Mouse (Mus musculus) R1 (cell line): ENCODE results near the gene Fhdc1.
A peak's percentile ranks its signal among the peaks of the same experiment; 100 is the strongest.

Source experiments
- DNase-seq: peaks from one replicate; pipeline ENCODE4 v3.0.0-alpha.2; 2018; ENCODE audit warnings: low read depth, low spot score

Gene Fhdc1

DNA sequence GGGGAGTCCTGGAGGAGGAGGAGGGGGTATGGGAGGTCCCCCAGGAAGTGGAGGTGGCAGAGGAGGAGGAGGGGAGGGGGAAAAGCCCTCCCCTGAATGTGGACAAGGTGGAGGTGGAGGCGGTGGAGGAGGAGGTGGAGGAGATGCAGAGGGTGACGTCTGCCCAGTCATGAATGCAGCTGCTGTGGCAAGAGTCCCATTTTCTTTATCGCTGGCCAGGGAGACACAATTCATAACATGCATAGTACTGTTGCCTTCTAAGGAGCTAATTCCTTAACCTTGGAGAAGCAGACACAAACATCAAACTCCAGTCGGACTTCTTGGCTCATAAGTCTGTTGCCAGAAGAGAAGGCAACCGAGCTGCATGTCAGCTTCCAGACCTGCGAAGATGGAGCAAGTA, 5.8 kb downstream of the Fhdc1 start:
- DNase-seq, result no peak

DNA sequence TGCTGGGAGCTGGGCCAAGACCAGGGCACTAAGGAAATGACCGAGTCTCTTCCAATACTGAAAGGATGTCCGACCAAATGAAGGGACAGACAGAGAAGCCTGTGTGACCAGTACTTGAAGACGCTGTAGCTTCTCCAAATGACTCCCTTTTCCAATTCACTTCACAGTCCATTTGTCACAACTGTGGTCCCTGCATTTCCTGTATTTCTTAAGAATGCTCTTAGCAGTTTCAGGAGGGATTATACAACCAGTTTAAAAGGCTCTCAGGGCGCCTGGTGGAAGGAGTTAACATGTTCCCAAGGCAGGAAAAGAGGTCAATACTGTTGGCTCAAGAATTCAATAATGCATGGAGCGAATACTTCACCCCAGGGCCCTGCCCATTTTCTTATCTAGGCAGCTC, 7.3 kb downstream of the Fhdc1 start:
- no peak for DNase-seq

DNA sequence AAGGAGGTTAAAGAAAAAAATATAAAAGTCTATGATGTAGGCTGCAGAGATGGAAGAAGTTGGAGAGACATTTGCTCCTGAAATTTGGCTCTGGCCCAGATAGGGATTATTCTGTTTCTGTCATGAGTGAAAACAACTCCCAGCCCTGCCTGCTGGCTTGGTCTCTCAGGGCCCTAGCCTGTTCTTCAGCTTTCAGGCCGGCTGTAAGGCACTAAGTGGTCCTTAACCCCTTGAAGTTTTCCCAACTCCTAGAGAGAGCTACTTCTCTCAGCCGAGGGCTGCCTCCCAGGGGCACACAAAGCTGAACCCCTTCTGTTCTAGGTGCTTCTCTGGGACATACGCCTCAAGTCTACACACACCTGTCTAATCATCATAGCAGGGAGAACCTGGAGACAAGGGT, 7.7 kb downstream of the Fhdc1 start:
- no peak for DNase-seq

DNA sequence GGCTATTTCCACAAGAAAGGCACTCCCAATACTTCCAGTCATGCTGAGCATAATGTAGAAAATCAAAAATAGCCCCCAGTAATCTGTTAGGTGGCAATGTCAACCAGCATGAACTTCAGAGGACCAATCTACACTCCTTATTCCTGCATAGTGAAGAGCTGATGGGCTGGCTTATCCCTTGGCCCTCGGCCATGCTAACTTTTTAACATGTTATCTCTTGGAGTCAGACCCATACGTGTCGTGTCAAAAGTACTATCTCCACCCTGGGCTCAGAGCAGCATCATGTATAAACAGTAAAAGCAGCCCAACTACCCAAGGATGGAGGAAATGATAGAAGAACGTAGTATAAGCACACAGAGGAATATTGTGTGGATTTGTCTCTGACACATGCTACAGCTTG, 9.1 kb downstream of the Fhdc1 start:
- DNase-seq, result no peak

DNA sequence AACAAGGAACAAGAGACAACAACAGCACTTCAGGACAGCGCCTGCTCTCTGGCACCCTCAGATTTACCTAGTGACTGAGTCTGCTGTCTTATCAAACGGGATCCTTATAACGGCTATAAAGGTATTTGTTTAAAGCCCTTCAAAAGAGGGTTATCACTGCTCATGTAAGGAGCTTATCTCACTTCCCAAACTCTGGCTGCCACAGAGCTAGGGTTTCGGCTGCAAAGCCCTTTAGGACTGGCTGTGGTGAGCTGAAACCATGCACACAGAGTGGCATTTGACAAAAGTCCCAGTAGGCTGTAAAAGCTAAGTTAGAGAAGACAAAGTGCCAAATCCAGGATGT, 12.1 kb downstream of the Fhdc1 start:
- no peak for DNase-seq

DNA sequence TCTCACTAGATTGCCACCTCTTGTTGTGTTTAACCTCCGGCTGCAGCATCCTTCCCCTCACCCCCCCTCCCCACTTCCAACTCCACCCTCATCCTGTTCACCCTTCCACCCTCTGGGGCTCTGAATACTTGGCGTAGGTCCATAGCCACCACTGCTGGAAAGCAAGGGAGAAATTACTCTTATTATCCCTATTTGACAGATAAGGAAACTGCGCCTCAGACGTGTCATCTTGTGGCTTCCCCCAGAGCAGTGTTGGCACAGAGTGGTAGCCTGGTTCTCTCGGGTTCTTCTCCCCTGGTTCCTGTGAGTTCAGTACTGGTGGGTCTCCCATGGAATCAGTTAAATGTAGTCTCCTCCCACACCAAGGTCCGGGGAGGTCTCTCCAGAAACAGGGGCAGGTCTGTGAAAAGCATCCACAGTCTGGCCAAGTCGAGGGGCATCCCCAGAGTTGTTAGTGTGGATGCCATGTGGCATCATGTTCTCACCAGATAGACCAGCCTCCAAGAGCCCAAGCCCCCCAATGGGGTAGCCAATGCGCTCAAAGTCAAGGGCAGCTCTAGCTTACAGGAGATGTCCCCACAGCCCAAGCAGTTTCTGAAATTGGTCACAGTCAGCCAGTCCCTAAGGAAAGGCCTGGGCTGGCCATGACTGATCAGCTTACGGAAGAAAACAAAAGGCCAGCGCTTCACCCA, 12.7 kb downstream of the Fhdc1 start:
- DNase-seq, result no peak

DNA sequence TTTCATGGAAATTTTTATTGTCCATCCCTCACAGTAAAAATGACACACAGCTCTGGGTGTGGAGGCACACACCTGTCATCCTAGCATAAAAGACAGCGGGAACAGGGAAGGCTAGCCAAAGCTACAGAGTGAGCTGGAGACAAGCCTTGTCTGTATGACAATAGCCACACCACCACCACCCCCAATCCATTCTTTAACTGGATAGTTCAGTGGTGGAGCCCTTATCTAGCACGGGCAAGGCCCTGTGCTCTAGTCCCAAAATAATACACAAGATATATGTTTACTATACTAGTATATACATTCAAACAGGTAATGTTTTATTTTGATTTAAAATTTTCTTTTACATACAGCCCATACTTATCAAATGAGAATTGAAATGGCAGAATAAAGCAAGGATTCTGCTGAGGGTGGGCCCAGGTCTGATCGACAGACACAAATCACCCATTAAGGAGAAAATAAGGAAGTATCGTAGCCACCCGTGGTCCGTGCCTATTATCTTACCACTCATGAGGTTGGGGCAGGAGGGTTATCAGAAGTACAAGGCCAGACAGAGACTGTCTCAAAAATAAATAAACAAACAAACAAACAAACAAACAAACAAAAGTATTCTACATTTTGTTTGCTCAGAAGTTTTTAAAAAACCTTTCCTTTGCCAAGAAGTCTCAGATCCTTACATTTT, 14.3 kb downstream of the Fhdc1 start:
- no peak for DNase-seq

DNA sequence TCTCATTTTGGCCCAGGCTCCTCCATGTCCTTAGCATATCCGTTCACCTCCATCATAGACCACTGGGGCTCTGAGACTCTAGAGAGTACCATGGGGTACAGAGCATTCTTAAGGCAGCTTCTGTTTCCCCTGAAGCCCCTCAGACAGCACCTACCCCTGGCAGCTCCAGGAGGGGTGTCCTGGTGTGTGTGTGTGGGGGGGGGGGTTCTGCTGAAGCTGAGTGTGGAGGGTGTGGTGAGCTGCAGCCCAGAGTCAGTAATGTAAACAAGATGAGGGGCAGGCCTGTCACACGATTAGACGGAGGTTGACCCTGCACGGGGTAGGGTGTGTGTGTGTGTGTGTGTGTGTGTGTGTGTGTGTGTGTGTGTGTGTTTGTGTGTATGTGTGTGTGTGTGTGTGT, 18.5 kb downstream of the Fhdc1 start:
- DNase-seq, result no peak

DNA sequence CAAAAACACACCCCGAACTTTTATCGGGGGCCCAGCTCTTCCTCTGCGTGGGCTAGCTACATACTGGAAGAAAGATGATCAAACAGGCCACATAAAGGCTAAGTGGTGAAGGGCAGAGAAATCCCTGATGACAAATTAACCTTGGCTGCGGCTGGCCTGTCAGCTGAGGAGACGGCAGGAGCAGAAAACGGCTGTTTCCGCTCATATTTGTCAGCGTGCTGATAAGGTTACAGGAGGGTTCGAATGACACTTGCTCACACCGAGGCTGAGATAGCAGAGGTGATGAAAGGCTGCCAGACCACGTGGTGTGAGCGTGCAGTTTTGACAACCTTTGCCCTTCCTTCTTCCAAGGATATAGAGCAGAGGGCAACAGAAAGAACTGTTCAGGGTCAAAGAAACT, 19.3 kb downstream of the Fhdc1 start:
- DNase-seq, result no peak

DNA sequence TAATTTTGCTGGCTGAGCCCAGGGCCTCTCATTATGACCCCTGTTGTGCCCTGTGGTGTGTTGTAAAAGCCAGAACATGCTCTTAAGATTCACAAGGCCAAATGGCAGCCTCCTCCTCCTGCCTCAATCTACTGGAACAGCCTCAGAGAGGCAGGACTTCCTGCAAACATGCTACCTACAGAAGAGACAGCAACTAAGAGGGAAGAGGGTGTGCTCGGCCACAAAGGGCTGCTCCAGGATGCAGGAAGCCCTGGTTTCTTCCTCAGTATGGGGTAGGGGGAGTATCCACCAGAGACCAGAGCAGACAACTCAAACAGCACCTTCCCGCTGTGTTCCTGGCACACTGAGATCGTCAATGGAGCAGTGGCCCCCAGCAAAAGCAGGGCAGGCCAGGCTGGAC, 19.7 kb downstream of the Fhdc1 start:
- DNase-seq, result no peak

DNA sequence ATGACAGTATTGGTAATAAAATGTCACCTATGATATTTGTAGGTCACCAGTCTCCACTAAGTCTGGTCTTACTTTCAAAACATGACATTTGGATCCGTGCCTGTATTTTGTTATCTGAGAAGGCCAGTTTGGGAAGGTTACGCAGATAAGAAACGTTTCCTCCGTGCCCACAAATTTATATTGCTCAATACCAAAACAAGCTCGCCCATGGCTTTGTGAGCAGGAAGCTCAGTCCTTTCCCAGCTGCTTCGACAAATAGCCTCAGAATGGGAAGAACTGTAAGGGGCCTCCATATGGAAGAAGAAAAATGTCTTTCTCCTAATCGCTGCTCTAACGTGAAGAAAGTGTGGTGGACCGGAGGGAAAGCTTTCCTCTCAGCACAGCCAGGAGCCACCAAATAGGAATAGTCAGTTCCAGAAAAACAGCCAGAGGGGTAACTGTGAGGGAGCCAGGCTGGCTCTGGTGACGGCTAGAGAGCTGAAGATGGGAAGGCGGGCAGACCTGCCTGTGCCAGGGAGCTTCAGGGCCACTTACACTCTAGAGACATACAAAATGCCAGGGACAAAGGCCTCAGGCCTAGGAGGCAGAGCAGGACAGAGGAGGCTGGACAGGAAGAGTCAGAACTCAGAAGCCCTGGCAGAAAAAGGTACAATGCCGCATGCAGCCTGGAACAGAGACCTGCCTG, 24.4 kb downstream of the Fhdc1 start:
- no peak for DNase-seq

DNA sequence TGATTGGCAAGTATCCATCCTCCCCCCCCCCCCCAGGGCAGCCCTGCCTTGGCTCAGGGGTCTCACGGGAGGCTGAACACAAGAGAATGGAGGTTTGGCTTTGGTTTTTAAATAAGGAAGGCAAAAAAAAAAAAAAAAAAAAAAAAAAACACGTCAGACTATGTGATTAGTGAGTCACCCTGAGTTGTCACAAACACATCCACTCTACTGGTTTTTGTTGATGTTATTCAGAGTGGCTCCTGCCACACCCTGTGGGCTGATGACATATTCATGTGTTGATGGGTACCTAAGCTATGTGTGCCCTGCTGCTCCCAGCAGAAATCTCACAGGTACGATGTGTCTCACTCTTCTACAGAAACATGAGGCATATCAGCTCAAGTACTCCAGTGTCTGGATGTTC, 29.6 kb downstream of the Fhdc1 start:
- DNase-seq, result no peak

DNA sequence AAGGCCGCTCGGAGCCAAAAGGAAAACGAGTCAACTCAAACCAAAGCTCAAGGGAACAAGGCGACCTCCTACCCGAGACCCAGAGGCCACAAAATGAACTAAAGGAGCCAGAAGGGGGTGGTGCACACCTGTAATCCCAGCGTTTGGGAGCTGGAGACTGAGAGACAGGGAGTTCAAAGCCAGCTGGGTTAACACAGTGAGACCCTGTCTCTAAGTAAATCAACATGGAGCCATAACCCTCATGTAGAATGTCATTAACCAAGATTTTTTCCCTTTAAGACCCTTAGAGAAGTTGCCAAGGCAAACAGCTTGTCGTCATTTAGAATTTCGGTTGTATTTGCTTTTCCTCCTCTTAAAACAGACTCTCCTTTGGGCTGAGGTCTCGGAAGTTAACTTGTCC, 31.2 kb downstream of the Fhdc1 start:
- no peak for DNase-seq

DNA sequence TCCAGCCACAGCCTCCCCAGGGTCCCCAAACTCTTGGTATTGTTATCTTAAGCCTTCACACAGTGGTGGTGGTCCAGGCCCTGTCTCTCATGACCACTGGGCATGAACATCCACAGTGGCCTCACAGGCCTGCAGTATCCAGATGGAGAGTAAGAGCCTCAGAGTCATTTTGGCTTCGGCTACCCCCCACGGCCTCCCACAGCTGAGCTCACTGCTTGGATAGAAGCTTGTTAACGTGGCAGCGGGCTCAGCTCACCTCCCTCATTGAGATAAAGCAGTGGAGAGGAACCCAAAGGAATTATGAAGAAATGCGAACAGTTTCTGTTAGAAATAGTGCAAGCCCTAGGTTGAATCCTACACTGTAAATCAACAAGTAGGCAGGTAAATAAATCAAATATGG, 32.4 kb downstream of the Fhdc1 start:
- DNase-seq, result no peak

DNA sequence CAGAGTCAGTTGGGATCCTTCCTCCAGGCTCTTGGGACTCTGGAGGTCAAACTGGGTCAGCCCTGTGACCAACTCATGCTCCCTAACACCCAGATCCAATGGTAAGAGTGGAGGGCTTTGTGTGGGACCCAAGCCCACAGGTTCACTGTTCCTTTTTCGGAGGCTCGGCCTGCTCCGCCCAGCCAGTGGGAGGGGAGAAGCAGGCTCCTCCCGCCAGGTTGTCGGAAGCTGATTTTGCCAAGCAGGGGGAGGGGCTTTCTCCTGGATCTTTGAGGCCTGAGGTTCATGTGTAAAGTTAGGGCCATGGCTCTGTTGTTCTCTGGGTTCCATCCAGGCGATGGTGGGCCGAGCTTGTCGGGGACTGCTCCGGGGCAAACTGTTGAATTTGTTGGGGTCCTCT, 34.4 kb downstream of the Fhdc1 start:
- DNase-seq, result peak; percentile 86

DNA sequence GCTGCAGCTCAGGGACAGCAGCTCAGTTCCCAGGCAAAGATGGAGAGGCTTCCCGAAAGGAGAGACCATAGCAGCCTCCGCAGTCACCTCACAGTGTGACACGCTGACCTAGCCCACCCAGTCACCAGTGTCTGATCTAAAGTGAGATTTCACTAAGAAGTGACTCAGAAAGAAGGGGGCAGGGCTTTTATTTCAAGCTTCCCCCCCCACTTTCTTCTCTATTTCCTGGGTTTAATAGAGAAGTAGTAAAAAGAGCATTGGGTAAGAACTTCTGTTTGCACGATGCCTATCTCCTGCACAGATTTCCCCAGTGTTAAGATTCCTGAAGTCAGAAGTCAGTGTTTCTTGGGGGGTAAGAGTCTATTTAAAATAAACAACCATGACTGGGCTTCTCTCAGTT, 37.3 kb downstream of the Fhdc1 start:
- no peak for DNase-seq

DNA sequence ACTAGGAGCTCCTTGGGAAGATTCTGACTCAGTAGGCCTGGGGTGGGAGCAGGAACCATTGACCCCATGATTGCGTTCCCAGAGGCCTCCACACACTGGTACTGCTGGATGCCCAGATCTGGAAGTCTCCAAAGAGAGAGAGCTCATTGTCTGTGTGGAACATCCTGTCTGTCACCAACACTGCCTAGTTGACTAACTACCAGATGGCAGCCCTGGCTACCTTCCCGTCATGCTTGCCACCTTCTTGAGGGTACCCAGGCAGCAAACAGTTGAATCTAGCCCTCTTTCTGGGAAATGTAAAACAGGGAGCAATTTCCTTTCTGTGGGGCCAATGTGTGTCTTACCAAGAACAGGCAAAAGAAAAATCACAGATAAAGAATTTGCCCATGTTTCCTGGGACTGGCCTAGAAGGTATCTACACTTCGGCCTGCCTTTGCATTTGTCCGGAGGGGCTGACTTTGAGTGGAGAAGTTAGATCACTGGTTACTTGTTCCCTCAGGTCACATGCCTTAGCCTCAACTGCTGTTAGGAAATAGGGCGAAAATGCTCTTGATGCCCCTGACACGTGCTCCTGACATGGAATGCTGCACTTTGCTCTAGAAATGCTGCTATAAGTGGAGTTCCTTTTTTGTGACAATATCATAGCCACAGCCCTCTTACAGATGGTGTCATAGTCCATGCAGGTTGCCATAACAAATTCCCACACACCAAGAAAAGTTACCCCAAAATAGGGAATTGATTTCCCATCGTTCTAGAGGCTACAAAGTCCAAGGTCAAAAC, 40.6 kb downstream of the Fhdc1 start:
- DNase-seq, result no peak

DNA sequence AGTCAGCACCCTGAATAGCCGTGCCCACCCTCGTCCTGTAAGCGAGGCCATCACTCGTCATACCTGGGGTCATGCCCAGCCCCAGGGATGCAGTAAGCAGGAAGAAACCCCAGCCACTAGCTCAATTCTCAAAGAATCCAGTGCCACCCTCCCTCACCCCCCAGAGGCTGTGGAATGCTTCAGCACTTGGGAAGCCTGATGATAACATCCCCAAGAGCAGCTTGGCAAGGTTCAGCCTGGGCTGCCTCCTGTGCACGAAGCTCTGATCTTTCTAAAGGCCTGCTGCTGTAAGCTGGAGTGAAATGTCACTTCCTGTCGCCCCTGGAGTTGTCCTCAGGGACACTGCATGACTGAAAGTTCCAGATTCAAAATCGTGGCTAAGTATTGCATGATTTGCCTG, 41.4 kb downstream of the Fhdc1 start:
- DNase-seq, result no peak

DNA sequence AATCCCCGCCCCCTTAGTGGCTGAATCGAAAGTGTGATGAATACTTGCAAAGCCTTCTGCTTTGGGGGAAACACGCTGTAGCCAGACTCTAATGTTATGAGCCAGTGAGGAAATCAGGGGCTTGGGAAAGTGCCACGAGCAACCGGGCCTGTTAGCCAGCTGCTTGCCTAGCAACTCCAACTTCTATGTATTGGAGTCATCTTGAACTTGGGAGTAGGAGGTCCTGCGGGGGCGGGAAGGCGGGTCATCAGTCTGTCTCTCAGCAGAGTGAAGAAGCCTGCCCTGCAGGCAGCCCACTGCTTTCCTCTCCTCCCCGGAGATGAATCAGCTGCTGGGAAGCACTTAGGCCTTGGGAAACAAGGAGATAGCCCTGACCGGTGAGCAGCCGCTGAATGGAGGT, 42.1 kb downstream of the Fhdc1 start:
- DNase-seq, result no peak

DNA sequence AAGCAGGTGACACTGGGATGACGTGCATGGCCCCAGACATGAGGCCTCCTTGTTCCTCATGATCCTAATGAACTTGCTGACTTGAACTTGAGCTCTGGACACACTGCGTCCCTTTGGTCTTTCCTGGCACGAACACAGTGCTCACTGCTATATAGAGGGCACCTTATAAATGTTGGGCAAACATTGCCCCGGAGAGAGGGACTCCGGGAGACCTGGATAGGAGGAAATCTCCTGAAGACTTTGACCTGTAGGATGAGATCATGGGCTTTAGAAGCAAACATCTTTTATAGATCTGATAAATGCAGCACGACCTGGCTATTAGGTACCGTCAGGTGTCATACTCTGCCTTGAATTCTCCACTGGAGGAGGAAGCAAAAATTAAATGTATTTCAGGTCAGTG, 43.3 kb downstream of the Fhdc1 start:
- DNase-seq, result no peak

DNA sequence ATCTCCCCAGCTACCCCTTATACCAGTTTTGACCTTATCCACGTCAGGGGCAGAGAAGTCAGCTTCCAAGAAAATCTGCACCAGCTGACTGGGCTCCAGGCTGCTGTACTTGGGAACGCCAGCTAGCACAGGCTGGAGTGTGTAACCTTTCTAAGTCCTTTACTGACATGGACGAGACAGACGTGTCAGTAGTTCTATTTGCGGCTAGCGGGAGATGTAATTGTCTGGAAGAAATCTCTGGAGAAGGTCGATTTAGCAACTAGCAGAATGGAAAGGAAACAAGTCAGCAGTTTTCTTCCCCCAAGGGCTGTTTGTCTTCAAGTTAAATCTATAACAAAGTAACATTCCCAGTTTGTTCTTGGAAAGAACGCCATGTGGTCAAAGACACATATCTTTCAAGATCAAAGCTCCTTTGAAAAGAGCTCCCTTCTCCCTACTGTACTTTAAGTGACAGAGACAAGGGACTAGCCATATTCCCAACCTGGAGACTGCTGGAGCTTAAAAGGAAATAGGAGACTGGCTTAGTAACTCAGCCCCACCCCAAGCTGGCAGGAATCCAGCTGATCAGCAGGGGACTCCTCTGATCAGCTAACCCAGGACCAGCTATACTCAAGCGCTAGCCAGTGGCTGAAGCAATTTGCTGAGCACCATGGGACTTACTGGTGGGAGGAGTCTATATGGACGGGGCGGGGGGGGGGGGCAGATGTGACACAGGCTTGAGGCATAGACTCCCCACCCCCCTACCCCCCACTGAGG, 44.8 kb downstream of the Fhdc1 start:
- peak; percentile 71 for DNase-seq
